Mouse (Mus musculus) heart, embryonic 10.5 days (tissue): Measurements from ENCODE around the gene Ak9. TPM values are rescaled to one million over a fixed set of nuclear protein-coding genes. Genes with fewer than 3 reads are reported as not detected.

ENCODE experiments used
- DNase-seq: peaks from one replicate; pipeline ENCODE4 v3.0.0-alpha.2; 2017; ENCODE audit warnings: low spot score
- H3K27ac ChIP-seq: fragments of 300-500 bp; sonication (generic); 2 replicates; pipeline ENCODE4 v1.5.1; 2016; ENCODE audit warnings: mild to moderate bottlenecking
- H3K27me3 ChIP-seq: fragments of 300-500 bp; sonication (generic); 2 replicates; pipeline ENCODE4 v1.6.1; 2016; ENCODE audit warnings: mild to moderate bottlenecking; ENCODE audit not compliant: poor library complexity, insufficient read depth, severe bottlenecking
- H3K36me3 ChIP-seq: fragments of 300-500 bp; sonication (generic); 2 replicates; pipeline ENCODE4 v1.6.1; 2016; ENCODE audit warnings: mild to moderate bottlenecking, moderate library complexity
- H3K4me1 ChIP-seq: fragments of 300-500 bp; sonication (generic); 2 replicates; pipeline ENCODE4 v1.6.1; 2016; ENCODE audit warnings: mild to moderate bottlenecking
- H3K4me3 ChIP-seq: fragments of 300-500 bp; sonication (generic); 2 replicates; pipeline ENCODE4 v1.5.1; 2016; ENCODE audit warnings: mild to moderate bottlenecking, moderate library complexity
- H3K9me3 ChIP-seq: fragments of 300-500 bp; sonication (generic); 2 replicates; pipeline ENCODE4 v1.6.1; 2016; ENCODE audit warnings: mild to moderate bottlenecking, moderate library complexity
- WGBS: fragments of 180-500 bp; shearing (Covaris S2); methylation state at CpG from one replicate; pipeline ENCODE4 v1.1.7; 2016; 5-methylcytosine and 5-hydroxymethylcytosine counted together
- polyA plus RNA-seq: library from polyadenylated mRNA; unstranded; fragments of >200 nt; fragmentation: Nextera tagmentation; extraction: Ambion mirVana; gene quantifications from 2 replicates; pipeline ENCODE4 v1.2.1, GENCODE M21; 2016

Ak9 gene
- polyA plus RNA-seq, 1 experiment from 2014 or later, result 0.03 TPM

DNA sequence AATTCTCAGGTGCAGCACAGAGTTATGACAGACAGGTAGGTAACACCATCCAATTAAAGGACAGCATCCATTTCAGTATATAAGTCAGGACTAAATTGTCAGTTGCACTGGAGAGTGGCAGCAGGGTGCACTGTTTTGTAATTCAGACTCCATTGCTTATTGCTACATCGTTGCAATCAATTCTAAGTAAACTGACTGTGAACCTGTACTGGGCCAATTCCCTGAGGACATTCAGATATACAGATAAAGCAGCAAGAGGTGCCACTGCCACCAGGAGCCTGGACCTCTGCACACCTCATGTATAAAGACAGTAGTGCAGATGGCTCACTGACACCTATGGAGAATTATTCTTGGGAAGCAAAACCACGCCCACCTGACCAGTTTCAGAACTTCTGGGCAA, 12.8 kb upstream of the Ak9 start:
- no peak overlapping the region for H3K4me3 ChIP-seq
- H3K27ac ChIP-seq, result no peak overlapping the region
- DNase-seq, result no peak
- H3K36me3 ChIP-seq, result no peaks in the 10 kb centered on the region
- H3K4me1 ChIP-seq, result peaks cover 41% of the 10 kb centered on the region
- no peaks in the 10 kb centered on the region for H3K9me3 ChIP-seq
- 88% methylated on average over 2 of the region's 2 CpGs for WGBS
- H3K27me3 ChIP-seq, result no peaks in the 10 kb centered on the region

- under 1% methylated on average over 7 of the region's 7 CpGs for WGBS
- peaks cover 41% of the 10 kb centered on the region for H3K4me1 ChIP-seq
- H3K4me3 ChIP-seq, result peak overlapping the region; percentile 43
- H3K27me3 ChIP-seq, result no peaks in the 10 kb centered on the region
- H3K27ac ChIP-seq, result peak overlapping the region; percentile 86
- H3K36me3 ChIP-seq, result no peaks in the 10 kb centered on the region
- H3K9me3 ChIP-seq, result no peaks in the 10 kb centered on the region
- DNase-seq, result peak; percentile 92
These were observed 10.8 kb upstream of the Ak9 start for GRCm38 (mm10) chr10:41293019-41293418.

- peak overlapping the region; percentile 86; the same call in 1 of the 2 replicates for H3K27ac ChIP-seq
- peaks cover 34% of the 10 kb centered on the region for H3K4me1 ChIP-seq
- no peaks in the 10 kb centered on the region for H3K36me3 ChIP-seq
- no peak overlapping the region; the same call in 1 of the 2 replicates for H3K4me3 ChIP-seq
- H3K27me3 ChIP-seq, result no peaks in the 10 kb centered on the region
- 49% methylated on average over 11 of the region's 11 CpGs for WGBS
- DNase-seq, result no peak
- H3K9me3 ChIP-seq, result no peaks in the 10 kb centered on the region
These were observed 9.0 kb upstream of the Ak9 start for GRCm38 (mm10) chr10:41294734-41295133.

DNA sequence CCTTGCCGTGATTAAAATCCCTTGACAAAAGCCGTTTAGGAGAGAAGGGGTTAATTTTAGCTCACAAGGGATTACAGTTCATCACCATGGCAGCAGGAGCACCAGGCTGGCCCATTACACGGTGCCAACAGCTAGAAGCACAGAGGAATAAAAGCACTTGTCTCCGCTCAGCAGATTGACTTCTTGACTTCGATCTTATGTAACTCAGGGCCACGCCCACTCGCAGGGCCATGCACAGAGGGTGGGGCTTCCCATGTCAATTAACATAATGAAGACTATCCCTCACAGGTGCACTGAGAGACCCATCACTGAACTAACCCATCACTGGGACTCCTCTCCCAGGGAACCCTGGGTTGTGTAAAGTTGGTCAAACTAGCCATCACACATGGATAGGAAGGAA, 8.6 kb upstream of the Ak9 start:
- H3K4me3 ChIP-seq, result no peak overlapping the region; the same call in 1 of the 2 replicates
- WGBS, result 29% methylated on average over 7 of the region's 7 CpGs
- DNase-seq, result no peak
- H3K36me3 ChIP-seq, result no peaks in the 10 kb centered on the region
- H3K27me3 ChIP-seq, result no peaks in the 10 kb centered on the region
- H3K9me3 ChIP-seq, result no peaks in the 10 kb centered on the region
- H3K27ac ChIP-seq, result peak overlapping the region; percentile 86; the same call in 1 of the 2 replicates
- peaks cover 38% of the 10 kb centered on the region for H3K4me1 ChIP-seq

DNA sequence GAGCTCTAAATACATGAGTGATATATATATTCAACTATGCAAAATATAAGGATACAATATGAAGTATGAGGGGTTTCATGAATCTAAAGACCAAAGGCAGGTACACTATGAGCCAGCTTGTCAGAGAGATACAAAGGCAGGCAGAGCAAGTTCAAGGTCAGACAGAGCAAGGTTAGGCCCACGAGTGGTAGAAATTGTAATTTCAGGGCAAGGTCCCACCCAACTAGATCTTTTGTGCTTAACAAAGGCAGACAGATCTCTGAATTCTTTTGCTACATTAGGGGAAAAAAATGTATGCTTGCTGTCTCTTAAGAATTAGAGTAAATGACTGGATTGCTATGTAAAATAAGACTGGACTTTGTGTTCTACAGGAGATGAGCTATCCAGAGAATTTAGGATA, 3.6 kb upstream of the Ak9 start:
- Histone ChIP-seq H3K27ac (0 out of 2 replicates have a peak overlapping the region, but pooled peaks have one; percentile 10), H3K4me3 (no peak overlapping the region), H3K36me3 (no peaks in the 10 kb centered on the region), H3K4me1 (peaks cover 14% of the 10 kb centered on the region; the same call in 1 of the 2 replicates), H3K27me3 (no peaks in the 10 kb centered on the region), H3K9me3 (no peaks in the 10 kb centered on the region)
- WGBS, result 51% methylated on average over 1 of the region's 1 CpGs
- DNase-seq, result no peak

GRCm38 (mm10) chr10:41302689-41303431, 920 bp upstream of the Ak9 start, which contains the start of gene Fig4:
Fig4 (minus strand) TSS chr10:41303260.
- Histone ChIP-seq H3K27ac (peak within 1 kb of the TSS; percentile 92), H3K9me3 (no peaks in the 10 kb centered on the region), H3K27me3 (no peaks in the 10 kb centered on the region), H3K36me3 (no peaks in the 10 kb centered on the region), H3K4me1 (peaks cover 12% of the 10 kb centered on the region; the same call in 1 of the 2 replicates), H3K4me3 (peak within 1 kb of the TSS; percentile 98)
- DNase-seq, result peak; percentile 95
- under 1% methylated on average over 38 of the region's 38 CpGs for WGBS

DNA sequence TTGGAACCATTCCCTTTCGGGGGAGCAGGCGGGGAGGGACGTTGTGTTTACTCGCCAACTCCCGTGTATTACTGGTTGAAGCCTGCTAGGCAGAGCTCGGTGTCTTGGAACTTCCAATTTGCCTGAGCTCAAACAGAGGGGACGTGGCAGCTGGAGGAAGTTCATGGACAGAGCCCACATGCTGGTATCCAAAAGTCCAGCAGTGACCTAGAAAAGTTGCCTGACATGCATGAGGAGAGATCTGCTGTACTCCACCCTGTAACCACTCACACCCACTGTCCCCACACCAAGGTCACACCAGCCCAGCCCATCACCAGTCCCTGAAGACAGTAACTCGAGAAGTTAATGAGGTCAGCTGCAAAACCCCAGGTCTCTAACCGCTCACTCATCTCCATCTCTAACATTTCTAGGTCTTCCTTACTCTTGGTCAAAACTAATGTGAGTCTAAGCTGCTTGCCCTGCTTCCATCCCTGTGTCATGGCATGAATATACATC, 1.2 kb downstream of the Ak9 start:
- DNase-seq, result no peak
- H3K27ac ChIP-seq, result no peak overlapping the region
- 70% methylated on average over 9 of the region's 9 CpGs for WGBS
- no peaks in the 10 kb centered on the region for H3K27me3 ChIP-seq
- peaks cover 9% of the 10 kb centered on the region; the same call in 1 of the 2 replicates for H3K4me1 ChIP-seq
- no peaks in the 10 kb centered on the region for H3K36me3 ChIP-seq
- H3K4me3 ChIP-seq, result no peak overlapping the region
- H3K9me3 ChIP-seq, result no peaks in the 10 kb centered on the region

GRCm38 (mm10) chr10:41308205-41308604, 4.4 kb downstream of the Ak9 start:
- H3K9me3 ChIP-seq, result no peaks in the 10 kb centered on the region
- H3K4me1 ChIP-seq, result no peaks in the 10 kb centered on the region
- no peaks in the 10 kb centered on the region for H3K36me3 ChIP-seq
- no peak for DNase-seq
- H3K27ac ChIP-seq, result no peak overlapping the region
- H3K27me3 ChIP-seq, result no peaks in the 10 kb centered on the region
- WGBS, result 85% methylated on average over 4 of the region's 4 CpGs
- no peak overlapping the region for H3K4me3 ChIP-seq

DNA sequence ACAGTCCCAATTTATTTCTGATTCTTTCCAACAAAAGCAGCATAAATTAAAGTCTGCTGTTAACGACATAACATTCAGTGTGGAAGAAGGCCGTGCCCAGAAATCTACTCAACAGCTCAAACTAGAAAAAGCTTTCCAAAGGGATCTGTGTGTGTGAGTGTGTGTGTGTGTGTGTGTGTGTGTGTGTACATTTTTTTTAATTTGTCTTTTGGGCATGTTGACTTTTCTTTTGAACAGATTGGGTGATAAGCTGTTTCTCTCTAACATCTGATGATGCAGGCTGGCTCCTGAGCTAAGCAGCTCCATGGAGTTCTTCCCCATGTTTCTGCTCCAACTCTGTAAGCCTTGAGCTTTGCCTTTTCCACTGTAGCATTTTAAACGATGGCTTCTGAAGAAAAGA, 12.1 kb downstream of the Ak9 start:
- Histone ChIP-seq H3K9me3 (no peaks in the 10 kb centered on the region), H3K4me1 (no peaks in the 10 kb centered on the region), H3K36me3 (no peaks in the 10 kb centered on the region), H3K4me3 (no peak overlapping the region), H3K27ac (no peak overlapping the region), H3K27me3 (no peaks in the 10 kb centered on the region)
- WGBS, result 77% methylated on average over 3 of the region's 3 CpGs
- no peak for DNase-seq

GRCm38 (mm10) chr10:41332533-41333043, 28.8 kb downstream of the Ak9 start:
- WGBS, result 60% methylated on average over 2 of the region's 2 CpGs
- no peaks in the 10 kb centered on the region for H3K27me3 ChIP-seq
- H3K4me1 ChIP-seq, result peaks cover 4% of the 10 kb centered on the region; the same call in 1 of the 2 replicates
- H3K9me3 ChIP-seq, result no peaks in the 10 kb centered on the region
- no peaks in the 10 kb centered on the region for H3K36me3 ChIP-seq
- H3K4me3 ChIP-seq, result no peak overlapping the region
- H3K27ac ChIP-seq, result no peak overlapping the region
- DNase-seq, result no peak

DNA sequence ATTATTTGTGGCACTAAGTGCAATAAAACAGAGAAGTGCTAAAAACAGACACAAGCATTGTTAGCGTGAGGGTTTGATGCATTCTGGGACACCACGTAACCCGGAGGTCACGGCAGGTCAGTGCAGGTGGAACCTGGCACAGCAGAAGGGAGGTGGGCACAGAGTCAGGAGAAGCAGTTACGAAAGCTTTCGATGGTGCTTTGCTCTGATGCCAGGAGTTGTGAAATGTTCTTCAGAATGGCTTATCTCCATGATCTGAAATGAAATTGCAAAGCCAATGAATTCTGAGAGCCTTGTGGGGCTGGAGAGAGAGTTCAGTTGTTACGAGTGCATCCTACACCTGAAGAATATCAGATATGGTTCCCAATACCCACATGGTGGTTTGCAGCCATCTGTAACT, 37.6 kb downstream of the Ak9 start:
- Histone ChIP-seq H3K9me3 (no peaks in the 10 kb centered on the region), H3K36me3 (no peaks in the 10 kb centered on the region), H3K27ac (no peak overlapping the region), H3K27me3 (no peaks in the 10 kb centered on the region), H3K4me1 (0 out of 2 replicates have a peak, but pooled peaks cover under 1% of the 10 kb centered on the region), H3K4me3 (no peak overlapping the region)
- WGBS, result 87% methylated on average over 7 of the region's 7 CpGs
- no peak for DNase-seq

DNA sequence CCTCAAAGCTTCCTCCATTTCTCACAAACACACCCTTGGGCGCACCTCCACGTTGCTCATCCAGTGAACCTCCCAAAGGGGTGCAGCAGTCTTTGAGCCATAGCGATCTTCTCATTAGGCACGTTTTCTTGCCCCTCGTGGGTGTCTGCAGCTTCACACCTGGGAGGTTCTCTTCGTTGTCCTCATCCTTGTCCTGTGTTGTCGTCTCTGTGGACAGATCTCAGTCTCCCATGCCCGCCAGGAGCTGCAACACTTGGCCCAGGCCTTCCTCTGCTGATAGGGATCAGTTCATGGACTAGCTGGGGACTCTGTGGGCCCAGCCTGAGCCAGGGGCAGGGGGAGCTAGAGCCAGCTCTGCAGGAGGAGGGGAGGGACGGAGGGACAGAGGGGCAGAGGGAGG, 61.3 kb downstream of the Ak9 start:
- Histone ChIP-seq H3K4me3 (no peak overlapping the region), H3K27ac (no peak overlapping the region), H3K4me1 (no peaks in the 10 kb centered on the region), H3K27me3 (no peaks in the 10 kb centered on the region), H3K9me3 (no peaks in the 10 kb centered on the region), H3K36me3 (no peaks in the 10 kb centered on the region)
- 86% methylated on average over 9 of the region's 9 CpGs for WGBS
- no peak for DNase-seq

DNA sequence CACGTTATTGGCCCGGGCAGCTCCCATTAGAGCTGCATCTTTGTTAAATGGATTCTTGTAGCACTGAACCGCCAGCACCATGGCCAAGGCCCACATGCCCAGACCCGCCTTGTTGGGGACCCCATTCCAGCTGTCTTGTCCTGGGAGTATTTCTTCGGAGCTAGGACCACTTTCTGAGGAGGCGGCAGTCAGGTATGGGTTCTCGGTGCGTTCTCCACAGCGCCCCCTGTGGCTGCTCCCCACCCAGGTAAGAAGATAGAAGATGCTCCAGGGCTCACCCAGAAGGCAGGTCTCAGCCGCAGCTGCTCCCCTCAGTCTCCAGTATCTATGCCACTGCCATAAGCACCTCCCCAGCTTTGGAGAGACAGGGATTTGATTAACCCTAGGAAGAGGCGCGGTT, 76.7 kb downstream of the Ak9 start:
- whole genome bisulfite sequencing, result 66% methylated on average over 12 of the region's 12 CpGs
- no peak for DNase-seq
- H3K4me3 ChIP-seq, result no peak overlapping the region

More for the DNA sequence above, 76.7 kb downstream of the Ak9 start:
- H3K4me1 ChIP-seq, result no peaks in the 10 kb centered on the region
- no peak overlapping the region for H3K27ac ChIP-seq
- no peaks in the 10 kb centered on the region for H3K9me3 ChIP-seq
- H3K36me3 ChIP-seq, result no peaks in the 10 kb centered on the region
- no peaks in the 10 kb centered on the region for H3K27me3 ChIP-seq
